8 mouse cellular contexts compared by ENCODE assay signal in the genomic region with DNA sequence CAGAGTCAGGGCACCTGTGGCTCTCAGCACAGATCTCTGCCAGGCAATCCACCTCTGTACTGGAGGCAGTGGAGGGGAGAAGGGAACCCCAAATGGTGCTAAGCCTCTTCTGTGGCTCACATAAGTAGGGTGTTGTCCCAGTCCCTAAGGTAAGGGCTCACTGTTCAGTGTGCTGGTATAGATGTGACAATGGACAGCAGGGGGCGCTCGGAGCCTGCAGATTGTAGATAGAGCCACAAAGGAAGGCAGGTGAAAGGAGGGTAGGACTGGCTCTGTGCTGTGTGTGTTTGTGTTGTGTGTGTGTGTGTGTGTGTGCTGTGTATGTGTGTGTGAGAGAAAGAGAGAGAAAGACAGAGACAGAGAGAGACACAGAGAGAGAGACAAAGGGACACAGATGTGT. TPM values are rescaled to one million over a fixed set of nuclear protein-coding genes. Genes with fewer than 3 reads are reported as not detected.
DNase-seq lines count a peak whose midpoint lies in the region; ATAC-seq lines count a peak whose summit lies in the region.

No protein-coding gene starts in this region.

- peak; percentile 57 for DNase-seq in T-cell, adult 2 months (ENCODE audit: low spot score)
- peak; percentile 80 to 87 for DNase-seq in cerebellum, postnatal 4 days (ENCODE audit: low spot score in 2 of 2)
- DNase-seq in gastrocnemius, postnatal 10 days = peak; percentile 90
- DNase-seq in induced T-regulatory cell, adult 2 months (ENCODE audit: low read depth) = peak; percentile 87
- peak; percentile 66 to 78 for DNase-seq in left cerebral cortex, adult 8-10 months (ENCODE audit: low spot score in 2 of 2)
- DNase-seq in right cerebral cortex, postnatal 25 days = peak; percentile 74
- DNase-seq in urinary bladder, postnatal 25 days (ENCODE audit: low spot score) = peak; percentile 91

- peak; percentile 91 for ATAC-seq in megakaryocyte-erythroid progenitor cell, adult 5-6 weeks (replicated peaks; ENCODE audit: low FRiP score, low TSS enrichment, poor library complexity, severe bottlenecking)

RNA-seq across cellular contexts. Expression of gene Krt80, which starts 30.4 kb away (rescaled TPM):
- total RNA-seq in gastrocnemius, postnatal 10 days (2021) = 1 to 10 TPM in 1 of 2 experiments, under 1 TPM in 1; 0.66 to 1.4 TPM
- 1 to 10 TPM; 3.4 to 5.1 (median 4.2) TPM for total RNA-seq in left cerebral cortex, adult 8-10 months (2022)
- not detected in 2 replicates for total RNA-seq in megakaryocyte-erythroid progenitor cell, adult 5-6 weeks (2014; fragmentation: Nextera tagmentation)
- total RNA-seq in megakaryocyte-erythroid progenitor cell, adult 5-6 weeks (2017) = 0.57 TPM in 1 of 2 replicates, not detected in the other

RNA-seq across cellular contexts. Expression of gene 6030408B16Rik, which starts 46.5 kb away (rescaled TPM):
- under 1 TPM; 0.54 to 0.77 TPM for total RNA-seq in gastrocnemius, postnatal 10 days (2021)
- under 1 TPM in 3 of 4 experiments, not detected in 1; 0.18 to 0.91 (median 0.84) TPM for total RNA-seq in left cerebral cortex, adult 8-10 months (2022)
- total RNA-seq in megakaryocyte-erythroid progenitor cell, adult 5-6 weeks (2014; fragmentation: Nextera tagmentation) = not detected in 2 replicates
- not detected in 2 replicates for total RNA-seq in megakaryocyte-erythroid progenitor cell, adult 5-6 weeks (2017)

RNA-seq across cellular contexts. Expression of gene Atg101, which starts 55.5 kb away (rescaled TPM):
- 10 to 100 TPM; 24.4 to 27.2 TPM for total RNA-seq in gastrocnemius, postnatal 10 days (2021)
- total RNA-seq in left cerebral cortex, adult 8-10 months (2022) = 10 to 100 TPM; 35.9 to 39.3 (median 37.6) TPM
- 14.7 and 18.0 TPM in 2 replicates for total RNA-seq in megakaryocyte-erythroid progenitor cell, adult 5-6 weeks (2014; fragmentation: Nextera tagmentation)
- total RNA-seq in megakaryocyte-erythroid progenitor cell, adult 5-6 weeks (2017) = 31.7 and 42.1 TPM in 2 replicates

Comparison
In these comparisons a context has a peak if more than half of its experiments do, and no peak if none do; other contexts are left out.
1. Peak in every context shown above with its lines: DNase-seq and ATAC-seq.